Mouse (Mus musculus) Patski (cell line): Measurements from ENCODE around the gene Lin7b. TPM values are rescaled to one million over a fixed set of nuclear protein-coding genes. Genes with fewer than 3 reads are reported as not detected.
"Not testable (repeated sequence)": the region's sequence is repeated elsewhere in the genome, so short reads cannot be mapped to it uniquely, and the experiment has no call there.

ENCODE experiments used
- ATAC-seq: fragments of 100-300 bp; one replicate; pipeline ENCODE4 v1.8.0; 2021
- CTCF ChIA-PET: fragments of 350-600 bp; sonication (Branson Sonifier 250); formaldehyde crosslinking; loops from one replicate; lab custom pipeline; 2022; ENCODE audit warnings: inconsistent platforms; lab: Charles Lee
- POLR2A ChIA-PET: fragments of 350-600 bp; sonication (Branson Sonifier 250); formaldehyde crosslinking; loops from one replicate; lab custom pipeline; 2022; ENCODE audit warnings: antibody characterized with exemption, inconsistent platforms; lab: Charles Lee
- DNase-seq: peaks from one replicate; pipeline ENCODE4 v3.0.0-alpha.2; 2011; ENCODE audit warnings: low read depth, low spot score
- H3K27me3 ChIP-seq: fragments of 371-371 bp; one replicate; pipeline ENCODE4 v1.5.1; 2021
- CTCF ChIP-seq: fragments of 100-300 bp; IDR thresholded peaks from one replicate; pipeline ENCODE4 v1.5.1; 2021
- in situ Hi-C: fragments of 300-500 bp; cut with MboI; formaldehyde crosslinking; loops from 3 replicates; pipeline ENCODE4 v1.11.1; 2018; ENCODE audit warnings: low pct_unique_long_range_greater_than_20kb, mixed read lengths
- polyA plus RNA-seq: library from polyadenylated mRNA; unstranded; gene quantifications from one replicate; pipeline ENCODE4 v1.2.3, GENCODE M21; 2021

The Lin7b gene
- polyA plus RNA-seq, 1 experiment from 2014 or later = 4.7 TPM

- H3K27me3 ChIP-seq = no peaks in the 10 kb centered on the region
- peak; percentile 71 for ATAC-seq
Measured at GRCm38 (mm10) chr7:45367020-45367880, 3.1 kb downstream of the Lin7b start.

GRCm38 (mm10) chr7:45366652-45367019, 3.7 kb downstream of the Lin7b start, which contains the start of gene Ppfia3:
TSS of gene Ppfia3 (minus strand) at chr7:45367019.
- no peak for ATAC-seq
- in situ Hi-C loops = no loop called here
- POLR2A ChIA-PET = interaction anchor here (0.7 to 1.3 kb wide), 2 partner anchors 15 to 34 kb away, joined by 3 read pairs; no protein-coding TSS in a partner anchor
- TF ChIP-seq CTCF = no peak
- H3K27me3 ChIP-seq = no peaks in the 10 kb centered on the region
- DNase-seq = no peak
- CTCF ChIA-PET = interaction anchor here (0.9 to 1.7 kb wide), 3 partner anchors 10 to 89 kb away, joined by 3 to 5 read pairs (median 4); partner anchors contain the start of gene Slc6a21

More at GRCm38 (mm10) chr7:45367020-45367880, 3.1 kb downstream of the Lin7b start:
- in situ Hi-C loops = no loop called here
- no peak for TF ChIP-seq CTCF
- ChIA-PET CTCF (interaction anchor here (1.0 to 1.2 kb wide), 2 partner anchors 26 to 90 kb away, joined by 4 read pairs; partner anchors contain the start of gene Slc6a21), POLR2A (no interaction called here)
- DNase-seq = peak; percentile 74

GRCm38 (mm10) chr7:45365742-45366651, 4.4 kb downstream of the Lin7b start:
- in situ Hi-C loops = no loop called here
- TF ChIP-seq CTCF = no peak
- POLR2A ChIA-PET = interaction anchor here (0.7 to 1.3 kb wide), 2 partner anchors 16 to 33 kb away, joined by 3 read pairs; no protein-coding TSS in a partner anchor
- ATAC-seq (no peak), DNase-seq (no peak)
- CTCF ChIA-PET = interaction anchor here (0.8 to 1.7 kb wide), 4 partner anchors 10 to 89 kb away, joined by 3 to 5 read pairs (median 4); partner anchors contain the start of gene Slc6a21
- H3K27me3 ChIP-seq = no peaks in the 10 kb centered on the region

- CTCF ChIA-PET = no interaction called here
- ATAC-seq (no peak), DNase-seq (no peak)
- H3K27me3 ChIP-seq = no peaks in the 10 kb centered on the region
- no peak for TF ChIP-seq CTCF
- in situ Hi-C loops = no loop called here
- POLR2A ChIA-PET = no interaction called here
Measured at GRCm38 (mm10) chr7:45363983-45364382, 6.4 kb downstream of the Lin7b start.

GRCm38 (mm10) chr7:45362801-45363200, 7.6 kb downstream of the Lin7b start:
- POLR2A ChIA-PET = no interaction called here
- TF ChIP-seq CTCF = no peak
- H3K27me3 ChIP-seq = no peaks in the 10 kb centered on the region
- ATAC-seq = no peak
- DNase-seq = no peak
- CTCF ChIA-PET = no interaction called here
- in situ Hi-C loops = no loop called here

GRCm38 (mm10) chr7:45361243-45361804, 9.1 kb downstream of the Lin7b start:
- CTCF ChIA-PET = interaction anchor here (2.3 to 3.0 kb wide), 2 partner anchors 20 to 84 kb away, joined by 8 to 10 read pairs; partner anchors contain the start of gene Slc6a21
- DNase-seq (peak; percentile 37), ATAC-seq (peak; percentile 76)
- POLR2A ChIA-PET = interaction anchor here (1.0 kb wide), 1 partner anchor 62 kb away, joined by 3 read pairs; no protein-coding TSS in a partner anchor
- H3K27me3 ChIP-seq = no peaks in the 10 kb centered on the region
- TF ChIP-seq CTCF = no peak
- in situ Hi-C loops = no loop called here

- TF ChIP-seq CTCF = no peak
- H3K27me3 ChIP-seq = no peaks in the 10 kb centered on the region
- CTCF ChIA-PET = interaction anchor here (2.3 to 3.0 kb wide), 2 partner anchors 20 to 83 kb away, joined by 8 to 10 read pairs; partner anchors contain the start of gene Slc6a21
- DNase-seq = no peak
- POLR2A ChIA-PET = no interaction called here
- ATAC-seq = no peak
- in situ Hi-C loops = no loop called here
Measured at GRCm38 (mm10) chr7:45360404-45361125, 9.8 kb downstream of the Lin7b start.

GRCm38 (mm10) chr7:45359081-45359480, 11.3 kb downstream of the Lin7b start:
- ATAC-seq, DNase-seq, H3K27me3 ChIP-seq, POLR2A ChIA-PET: not testable (repeated sequence)
- CTCF ChIA-PET = interaction anchor here (2.3 to 3.0 kb wide), 2 partner anchors 18 to 81 kb away, joined by 8 to 10 read pairs; partner anchors contain the start of gene Slc6a21
- in situ Hi-C loops = loop anchor here (10.0 kb wide), 1 partner anchor 194 kb away; the partner anchor contains the start of gene Slc17a7

GRCm38 (mm10) chr7:45356087-45356486, 14.3 kb downstream of the Lin7b start:
- in situ Hi-C loops = loop anchor here (10.0 kb wide), 1 partner anchor 191 kb away; the partner anchor contains the start of gene Slc17a7
- no peak for TF ChIP-seq CTCF
- CTCF ChIA-PET = interaction anchor here (0.8 to 1.1 kb wide), 2 partner anchors 10 to 15 kb away, joined by 3 read pairs; no protein-coding TSS in a partner anchor
- no peak for DNase-seq
- ATAC-seq = no peak
- H3K27me3 ChIP-seq = no peaks in the 10 kb centered on the region
- POLR2A ChIA-PET = no interaction called here
